Mouse (Mus musculus): Measurements from ENCODE around the gene Gpr61. TPM values are rescaled to one million over a fixed set of nuclear protein-coding genes. Genes with fewer than 3 reads are reported as not detected.

The Gpr61 gene
- not detected for polyA plus RNA-seq (2017; shearing (Covaris generic))

DNA sequence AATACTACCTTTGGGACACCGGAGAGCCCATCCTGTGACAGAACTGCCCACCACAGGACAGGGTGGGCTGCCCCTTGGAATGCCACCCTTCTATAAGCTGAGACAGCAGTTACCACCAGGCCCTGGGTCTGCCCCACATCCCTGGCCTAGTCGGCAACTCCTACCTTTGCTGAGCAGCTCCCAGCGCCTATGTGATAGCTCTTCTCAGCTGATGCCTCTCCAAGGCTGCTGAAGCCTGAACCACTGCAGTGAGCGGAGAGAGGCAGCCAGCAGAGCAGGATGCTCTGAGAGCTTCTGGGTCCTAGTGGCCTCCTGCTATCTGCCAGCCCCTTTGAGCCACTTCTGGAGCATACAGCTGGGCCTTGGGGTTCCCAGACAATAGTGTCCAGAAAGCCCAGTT is at the start of gene Gpr61:
Gene Gpr61, minus strand, starts transcription at position 227 of the 400 bp plus-strand sequence.

DNA sequence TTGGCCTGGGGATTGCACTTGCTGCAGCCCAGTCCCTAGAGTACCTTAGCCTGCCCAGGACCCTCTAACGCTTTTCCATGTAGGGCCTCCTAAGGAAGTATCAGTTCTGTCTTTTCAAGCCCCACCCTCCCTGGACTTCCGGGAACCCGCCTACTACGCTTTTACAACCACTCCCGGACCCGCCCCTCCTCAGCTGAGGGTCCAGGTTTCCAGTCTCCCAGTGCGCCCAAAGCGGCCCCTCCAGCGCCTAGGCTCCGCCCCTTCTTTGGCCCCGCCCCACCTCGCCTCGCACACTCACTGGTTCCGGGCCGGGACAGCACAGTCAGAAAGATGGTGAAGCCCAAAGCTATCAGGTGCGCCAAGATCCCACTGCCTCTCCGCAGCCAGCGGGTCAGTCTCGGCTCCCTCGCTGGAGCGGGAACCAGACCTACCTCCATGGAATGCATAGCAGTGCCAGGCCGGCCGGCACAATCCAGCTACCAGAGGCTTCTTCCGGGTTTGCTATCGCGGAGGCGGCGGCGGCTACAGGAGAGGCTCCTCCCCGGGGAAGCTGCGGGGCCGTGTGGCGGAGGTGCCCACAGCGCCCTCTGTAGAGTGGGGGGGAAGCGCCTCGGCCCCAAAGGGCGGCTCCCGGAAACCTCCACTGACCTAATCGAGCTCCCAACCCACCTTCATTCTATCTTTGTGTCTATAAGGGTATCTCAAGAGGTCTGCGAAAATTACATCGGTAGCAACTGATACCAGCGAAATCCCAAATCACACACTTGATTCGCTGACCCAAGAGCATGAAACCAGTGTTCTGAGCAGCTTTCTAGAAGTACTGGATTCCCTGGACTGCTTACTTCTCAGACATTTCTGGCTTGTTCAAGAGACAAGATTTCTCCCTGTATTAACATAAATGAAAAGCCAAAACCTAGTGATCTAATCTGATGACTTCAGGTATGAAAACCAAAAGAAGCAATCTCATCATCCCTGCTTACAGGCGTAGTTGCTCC is 45.9 kb upstream of the Gpr61 start, which contains the start of gene Cyb561d1:
Gene Cyb561d1, minus strand, starts transcription at position 884 of the 995 bp plus-strand sequence.

DNA sequence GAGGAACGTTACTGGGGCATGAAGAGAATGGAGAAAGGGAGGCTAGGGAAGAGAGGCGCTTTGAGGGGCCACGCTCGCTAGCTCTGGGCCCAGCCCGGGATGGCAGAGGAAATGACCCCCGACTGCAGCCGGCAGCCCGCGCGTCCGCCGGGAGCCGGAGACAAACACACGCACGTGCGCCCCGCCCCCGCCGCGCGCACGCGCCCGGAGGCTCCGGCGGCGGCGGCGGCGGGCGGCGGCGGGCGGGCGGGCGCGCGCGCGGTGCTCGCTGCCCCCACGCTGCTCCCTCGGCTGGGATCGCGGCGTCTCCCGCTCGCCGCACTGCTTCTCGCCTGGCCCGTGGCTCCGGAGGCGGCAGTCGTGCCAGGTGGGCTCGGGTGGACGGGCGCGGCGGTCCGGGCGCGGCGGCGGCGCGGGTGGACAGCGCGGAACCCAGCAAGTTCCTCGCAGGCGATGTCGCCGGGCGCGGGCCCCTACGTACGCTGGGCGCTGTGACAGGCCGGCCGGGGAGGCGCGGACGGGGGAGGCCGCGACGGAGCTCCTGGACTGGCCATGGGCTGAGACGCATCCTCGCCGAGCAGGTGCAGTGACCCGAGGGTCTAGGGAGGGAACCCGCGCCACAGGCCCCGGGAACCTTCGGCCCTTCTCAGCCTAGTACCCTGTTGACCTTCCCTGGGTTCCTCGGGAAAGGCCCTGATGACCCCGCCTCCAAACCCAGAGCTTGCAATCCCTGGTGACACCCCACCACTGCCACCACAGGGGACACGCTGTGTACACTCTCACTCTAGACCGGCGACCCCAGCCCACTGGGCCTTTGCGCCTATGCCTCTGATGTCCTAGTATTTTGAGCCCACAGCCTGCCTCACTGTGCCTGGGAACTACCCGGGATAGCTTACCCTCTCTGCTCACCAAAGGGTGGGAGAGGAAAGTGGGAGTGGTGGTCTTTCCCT is 31.7 kb upstream of the Gpr61 start, which contains the start of gene Amigo1:
Gene Amigo1, plus strand, starts transcription at position 238 of the 950 bp plus-strand sequence.

GRCm38 (mm10) chr3:108145534-108146445 is 8.9 kb downstream of the Gpr61 start, which contains the start of gene Gnai3:
TSS of gene Gnai3 (minus strand) at chr3:108146146.

Other genes with a start within 250 kb of the Gpr61 start
- gene Gstm7, start 223.1 kb downstream of the Gpr61 start, polyA plus RNA-seq (2017; shearing (Covaris generic)), result 0.93 TPM
- gene Gstm6, start 211.1 kb downstream of the Gpr61 start, polyA plus RNA-seq (2017; shearing (Covaris generic)), result not detected
- not detected for gene Gstm3, start 185.6 kb downstream of the Gpr61 start, polyA plus RNA-seq (2017; shearing (Covaris generic))
- gene Gstm2, start 168.4 kb downstream of the Gpr61 start, polyA plus RNA-seq (2017; shearing (Covaris generic)), result not detected
- gene Gstm1, start 136.9 kb downstream of the Gpr61 start, polyA plus RNA-seq (2017; shearing (Covaris generic)), result 3.0 TPM
- gene Gstm4, start 110.0 kb downstream of the Gpr61 start, polyA plus RNA-seq (2017; shearing (Covaris generic)), result 9.9 TPM
- gene Ampd2, start 68.2 kb downstream of the Gpr61 start, polyA plus RNA-seq (2017; shearing (Covaris generic)), result 47.3 TPM
- not detected for gene Gnat2, start 62.1 kb downstream of the Gpr61 start, polyA plus RNA-seq (2017; shearing (Covaris generic))
- 182 TPM for gene Gnai3, start 8.7 kb downstream of the Gpr61 start, polyA plus RNA-seq (2017; shearing (Covaris generic))
- 1.1 TPM for gene Amigo1, start 31.5 kb upstream of the Gpr61 start, polyA plus RNA-seq (2017; shearing (Covaris generic))
- gene Cyb561d1, start 46.3 kb upstream of the Gpr61 start, polyA plus RNA-seq (2017; shearing (Covaris generic)), result 22.7 TPM
- gene Atxn7l2, start 56.1 kb upstream of the Gpr61 start, polyA plus RNA-seq (2017; shearing (Covaris generic)), result 15.7 TPM
- gene Sypl2, start 71.8 kb upstream of the Gpr61 start, polyA plus RNA-seq (2017; shearing (Covaris generic)), result not detected
- gene Psma5, start 102.0 kb upstream of the Gpr61 start, polyA plus RNA-seq (2017; shearing (Covaris generic)), result 124 TPM
- 0.14 TPM for gene Sort1, start 129.2 kb upstream of the Gpr61 start, polyA plus RNA-seq (2017; shearing (Covaris generic))
- gene Mybphl, start 210.0 kb upstream of the Gpr61 start, polyA plus RNA-seq (2017; shearing (Covaris generic)), result not detected
- 2.4 TPM for gene Psrc1, start 229.0 kb upstream of the Gpr61 start, polyA plus RNA-seq (2017; shearing (Covaris generic))

All from CD4-positive, CD25-positive, alpha-beta regulatory T cell (primary cell).